Mouse (Mus musculus): Measurements from ENCODE around the gene Fcer2a. TPM values are rescaled to one million over a fixed set of nuclear protein-coding genes. Genes with fewer than 3 reads are reported as not detected.

Fcer2a gene
- under 1 TPM in 1 of 2 experiments, not detected in 1; 0.34 TPM for total RNA-seq (2021)
- long read RNA-seq, experiment 1, partial matches to known transcripts: 0 of 2 reads
- long read RNA-seq, experiment 1, other reads (novel, unspliced or antisense): 2 of 2 reads
- long read RNA-seq, experiment 2, partial matches to known transcripts: 0 of 1 reads
- long read RNA-seq, experiment 2, other reads (novel, unspliced or antisense): 0 of 1 reads

DNA sequence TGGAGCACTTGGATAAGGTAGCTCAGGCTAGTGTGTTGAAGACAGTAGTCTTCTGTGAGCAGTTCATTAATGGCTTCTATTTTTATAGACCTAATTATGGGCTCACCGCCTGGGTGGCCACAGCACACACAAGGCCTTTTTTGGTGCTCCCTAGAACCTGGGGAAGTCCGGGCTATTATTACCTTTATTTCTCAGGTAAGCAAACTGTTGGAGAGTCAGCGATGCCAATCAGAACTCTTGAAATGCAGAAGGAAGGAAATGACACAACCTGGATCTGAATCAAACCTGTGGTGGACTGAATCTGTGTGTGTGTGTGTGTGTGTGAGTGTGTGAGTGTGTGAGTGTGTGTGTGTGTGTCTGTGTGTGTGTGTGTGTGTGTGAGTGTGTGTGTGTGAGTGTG lies at the start of gene Fcer2a:
TSS of gene Fcer2a (minus strand) at position 55 of the 400 bp plus-strand sequence.
- intact Hi-C loops (cut with DNase I): no loop called here

DNA sequence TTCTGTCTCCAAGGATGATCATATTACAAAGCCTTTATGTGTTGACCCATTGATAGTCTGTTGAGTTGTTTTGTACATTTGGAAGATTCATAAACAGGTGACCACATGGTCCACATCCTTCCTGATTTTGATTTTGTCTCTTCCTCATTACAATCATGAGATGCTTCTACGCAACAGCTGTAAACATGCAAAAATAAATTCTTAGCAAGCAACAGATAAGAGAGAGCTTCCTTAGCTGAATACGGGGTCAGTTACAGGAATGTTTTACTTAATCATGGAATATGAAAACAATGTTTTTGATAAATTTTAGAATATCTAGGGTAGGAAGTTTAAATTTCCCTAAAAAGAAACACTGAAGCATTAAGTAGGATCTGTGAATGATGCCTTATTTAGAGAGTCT lies 43.0 kb upstream of the Fcer2a start:
- DNase-seq: no peak
- intact Hi-C loops (cut with DNase I): no loop called here

More for the DNA sequence above, at the start of gene Fcer2a:
- DNase-seq: no peak

- no peak for DNase-seq
- intact Hi-C loops (cut with DNase I): no loop called here
Observed at GRCm38 (mm10) chr8:3735599-3735998, 41.6 kb upstream of the Fcer2a start.

DNA sequence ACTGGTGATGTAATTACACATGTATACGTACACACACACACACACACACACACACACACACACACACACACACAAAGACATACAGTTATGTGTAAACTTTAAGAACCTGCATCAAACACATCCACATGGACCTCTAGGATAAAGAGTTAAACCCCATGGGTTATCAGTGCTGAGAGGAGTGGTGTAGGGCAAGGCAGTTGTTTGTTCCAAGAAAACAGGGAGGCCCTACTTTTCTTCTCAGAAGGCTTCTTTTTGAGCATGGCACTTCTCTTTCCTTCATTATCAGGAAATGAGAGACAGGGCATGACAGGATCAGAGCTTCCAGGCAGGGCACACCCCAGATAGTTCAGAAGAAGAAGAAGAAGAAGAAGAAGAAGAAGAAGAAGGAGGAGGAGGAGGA lies 40.1 kb upstream of the Fcer2a start:
- intact Hi-C loops (cut with DNase I): no loop called here
- DNase-seq: no peak

DNA sequence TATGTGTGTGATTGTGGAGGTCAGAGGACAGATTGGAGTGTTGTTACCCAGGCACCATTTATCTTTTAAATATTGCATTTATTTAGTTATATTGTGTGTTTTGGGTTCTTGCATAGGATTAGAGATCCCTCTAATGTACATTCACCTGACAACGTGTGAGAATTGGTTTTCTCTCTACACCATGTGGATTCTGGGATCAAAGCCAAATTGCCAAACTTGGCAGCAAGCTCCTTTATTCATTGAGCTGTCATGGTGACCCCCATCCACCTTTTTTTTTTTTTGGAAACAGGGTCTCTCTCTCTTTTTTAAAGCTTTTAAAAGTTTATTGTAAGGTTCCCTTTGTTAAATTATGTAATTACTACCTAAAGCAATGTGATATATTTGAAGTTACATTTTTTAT lies 27.1 kb upstream of the Fcer2a start:
- intact Hi-C loops (cut with DNase I): no loop called here
- no peak for DNase-seq

DNA sequence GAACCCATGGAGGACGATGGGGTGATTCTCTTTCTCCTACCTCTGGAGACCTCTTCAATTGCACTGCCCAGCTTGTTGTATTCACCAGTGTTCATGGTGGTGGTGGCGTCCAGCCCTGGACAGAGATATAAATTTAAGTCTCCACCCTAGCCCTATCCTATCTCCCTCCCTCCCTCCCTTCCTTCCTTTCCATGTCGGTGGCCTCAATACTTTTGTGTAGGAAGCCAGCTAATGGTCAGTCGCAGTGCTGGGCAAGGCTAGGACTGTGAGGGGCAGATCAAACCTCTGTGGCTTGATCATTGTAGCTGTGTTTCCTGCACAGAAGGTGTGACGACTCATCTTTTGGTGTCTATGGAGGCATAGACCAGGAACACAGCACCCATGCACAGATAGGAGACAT lies 26.6 kb upstream of the Fcer2a start, which contains the start of gene Clec4g:
TSS of gene Clec4g (minus strand) at position 101 of the 400 bp plus-strand sequence.
- intact Hi-C loops (cut with DNase I): no loop called here

GRCm38 (mm10) chr8:3718559-3718958 lies 24.6 kb upstream of the Fcer2a start:
- intact Hi-C loops (cut with DNase I): loop anchor here (5.0 kb wide), 2 partner anchors 239 to 869 kb away; no protein-coding TSS in a partner anchor
- peak; percentile 71 to 80 for DNase-seq

More for the DNA sequence above, 26.6 kb upstream of the Fcer2a start, which contains the start of gene Clec4g:
- DNase-seq: no peak

GRCm38 (mm10) chr8:3717321-3717954 lies 23.5 kb upstream of the Fcer2a start:
- peak in 1 of 2 experiments; percentile 23 for DNase-seq
- intact Hi-C loops (cut with DNase I): loop anchor here (5.0 kb wide), 2 partner anchors 240 to 870 kb away; no protein-coding TSS in a partner anchor

- DNase-seq: no peak
- intact Hi-C loops (cut with DNase I): no loop called here
Observed at GRCm38 (mm10) chr8:3711646-3712045, 17.7 kb upstream of the Fcer2a start.

DNA sequence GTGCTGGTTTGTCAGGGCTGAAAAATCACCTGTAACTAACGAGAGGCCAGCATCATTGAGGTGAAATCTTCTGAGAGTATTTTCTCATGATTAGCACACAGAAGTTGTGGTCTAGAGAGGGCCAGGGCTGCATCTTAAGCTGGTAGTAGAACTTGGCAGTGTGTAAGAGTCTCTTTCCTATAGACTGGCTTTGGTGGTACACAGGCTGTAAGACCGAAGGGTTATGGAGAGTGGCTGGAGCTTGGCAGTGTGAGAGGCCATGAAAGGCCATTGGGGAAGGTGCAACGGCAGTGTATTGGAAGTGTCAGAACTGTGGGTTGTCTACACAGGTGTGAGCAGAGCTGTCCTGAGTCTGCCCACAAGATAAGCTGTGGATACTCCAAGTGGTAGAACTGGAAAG lies 16.3 kb upstream of the Fcer2a start:
- intact Hi-C loops (cut with DNase I): no loop called here
- DNase-seq: no peak

GRCm38 (mm10) chr8:3707611-3708010 lies 13.6 kb upstream of the Fcer2a start:
- no peak for DNase-seq

GRCm38 (mm10) chr8:3705711-3706110 lies 11.7 kb upstream of the Fcer2a start:
- intact Hi-C loops (cut with DNase I): no loop called here
- DNase-seq: no peak

More at GRCm38 (mm10) chr8:3707611-3708010, 13.6 kb upstream of the Fcer2a start:
- intact Hi-C loops (cut with DNase I): no loop called here

- DNase-seq: no peak
- intact Hi-C loops (cut with DNase I): no loop called here
Observed at GRCm38 (mm10) chr8:3701491-3701890, 7.5 kb upstream of the Fcer2a start.

DNA sequence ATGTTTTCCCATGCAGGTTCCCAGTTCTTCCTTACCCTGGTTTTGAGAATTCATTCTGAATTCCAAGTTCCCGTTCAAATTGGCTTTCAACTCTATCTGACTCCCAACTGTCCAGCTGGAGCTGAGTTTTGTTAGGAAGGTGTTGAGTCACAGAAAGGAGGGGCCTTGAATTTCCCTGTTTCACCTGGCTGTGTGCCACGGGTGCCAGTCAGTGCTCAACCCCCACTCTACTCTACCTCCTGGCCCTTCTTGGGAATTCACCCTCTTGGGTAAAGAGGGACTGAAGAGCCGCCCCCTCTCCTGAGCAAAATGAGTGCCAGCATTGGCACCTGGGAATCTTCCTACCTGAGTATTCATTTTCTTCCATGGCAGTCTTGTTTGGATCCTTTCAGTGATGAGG lies 3.2 kb downstream of the Fcer2a start:
- intact Hi-C loops (cut with DNase I): no loop called here
- no peak for DNase-seq

DNA sequence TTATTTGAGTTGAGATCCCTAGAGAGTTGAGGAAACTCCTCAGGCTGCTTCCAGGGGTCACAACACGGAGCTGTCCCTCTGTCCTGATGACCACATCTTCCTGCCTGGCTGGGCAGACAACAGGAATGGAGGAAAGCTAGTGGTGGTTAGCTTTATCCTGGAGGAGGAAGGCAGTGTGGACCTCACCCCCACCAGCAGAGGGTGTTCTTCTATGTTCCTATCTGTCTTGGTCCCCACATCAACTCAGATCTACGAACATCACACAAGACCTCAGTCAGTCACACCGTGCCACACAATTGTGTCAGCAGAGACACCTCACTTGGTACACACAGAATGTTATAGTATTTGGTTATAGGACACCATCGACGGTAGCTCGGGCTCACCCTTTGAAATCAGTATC lies 6.4 kb downstream of the Fcer2a start:
- no peak for DNase-seq

DNA sequence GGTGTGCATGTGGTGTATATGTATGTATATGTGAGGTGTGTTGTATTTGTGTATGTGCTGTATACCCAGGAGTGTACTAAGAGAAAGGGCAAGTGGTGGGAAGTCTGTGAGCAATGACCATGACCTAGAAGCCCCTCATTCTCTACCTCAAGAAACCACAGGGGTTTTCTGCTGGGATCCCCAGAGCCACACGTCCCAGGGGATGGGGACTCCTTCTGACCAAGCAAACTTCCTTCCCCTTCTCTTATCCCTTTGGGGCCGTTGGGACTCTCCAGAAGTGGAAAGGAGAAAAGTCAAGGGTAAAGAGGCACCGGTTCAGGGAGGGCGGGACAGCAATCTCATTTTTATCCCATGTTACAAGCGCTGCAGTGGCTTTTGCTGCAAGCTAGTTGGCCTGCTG lies 8.6 kb downstream of the Fcer2a start:
- intact Hi-C loops (cut with DNase I): no loop called here
- DNase-seq: no peak

More for the DNA sequence above, 6.4 kb downstream of the Fcer2a start:
- intact Hi-C loops (cut with DNase I): no loop called here

DNA sequence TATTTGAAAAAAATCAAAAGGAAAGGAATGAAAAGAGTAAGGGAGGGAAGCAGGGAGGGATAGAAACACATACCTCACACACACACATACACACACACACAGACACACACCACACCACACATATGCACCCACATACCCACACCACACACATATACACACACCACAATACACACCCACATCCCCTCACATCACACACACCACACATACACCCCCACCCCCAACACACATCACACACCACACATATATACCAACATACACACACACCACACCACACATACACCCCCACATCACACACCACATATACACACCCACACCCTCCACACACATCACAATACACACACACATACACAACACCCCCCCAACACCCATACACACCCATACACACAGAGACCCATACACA lies 9.4 kb downstream of the Fcer2a start:
- no peak for DNase-seq
- intact Hi-C loops (cut with DNase I): no loop called here

- DNase-seq: peak in 1 of 2 experiments; percentile 35
- intact Hi-C loops (cut with DNase I): no loop called here
Observed at GRCm38 (mm10) chr8:3683408-3684176, 10.4 kb downstream of the Fcer2a start.

GRCm38 (mm10) chr8:3682435-3682834 lies 11.5 kb downstream of the Fcer2a start:
- intact Hi-C loops (cut with DNase I): no loop called here
- no peak for DNase-seq

DNA sequence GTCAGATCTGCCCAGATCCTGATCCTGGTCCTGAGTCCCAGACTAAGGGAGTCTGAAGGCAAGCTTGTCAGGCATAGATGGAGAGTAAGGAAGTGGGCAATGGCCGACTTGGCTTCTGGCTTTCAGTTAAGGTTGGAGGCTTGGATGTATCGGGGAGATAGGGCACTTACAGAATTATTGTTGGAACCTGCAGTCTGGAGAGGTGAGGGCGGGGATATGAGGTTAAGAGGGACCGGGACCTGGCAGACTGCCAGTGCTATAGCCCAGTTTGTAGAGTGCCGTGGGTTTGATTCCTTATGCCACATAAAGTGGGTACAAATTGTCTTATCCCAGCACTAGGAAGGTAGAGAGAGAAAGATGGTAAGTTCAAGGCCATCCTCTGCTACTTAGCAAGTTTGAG lies 14.3 kb downstream of the Fcer2a start:
- no peak for DNase-seq
- intact Hi-C loops (cut with DNase I): loop anchor here (5.0 to 10.0 kb wide), 3 partner anchors 57 to 325 kb away; partner anchors contain the start of genes A430078G23Rik, Pet100, Pex11g and Xab2

DNA sequence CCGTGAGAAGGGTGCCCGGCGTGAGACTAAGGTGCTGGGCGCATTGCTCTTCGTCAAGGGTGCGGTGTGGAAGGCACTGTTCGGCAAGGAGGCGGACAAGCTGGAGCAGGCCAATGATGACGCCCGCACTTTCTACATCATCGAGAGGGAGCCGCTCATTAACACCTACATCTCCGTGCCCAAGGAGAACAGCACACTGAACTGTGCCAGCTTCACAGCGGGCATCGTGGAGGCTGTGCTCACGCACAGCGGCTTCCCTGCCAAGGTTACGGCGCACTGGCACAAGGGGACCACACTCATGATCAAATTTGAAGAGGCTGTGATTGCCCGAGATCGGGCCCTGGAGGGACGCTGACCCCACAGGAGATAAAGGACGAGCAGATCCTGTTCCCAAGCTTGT lies 14.7 kb downstream of the Fcer2a start:
- intact Hi-C loops (cut with DNase I): loop anchor here (5.0 to 10.0 kb wide), 3 partner anchors 57 to 324 kb away; partner anchors contain the start of genes A430078G23Rik, Pet100, Pex11g and Xab2
- DNase-seq: no peak

Measured in heart, postnatal 14 days (tissue).